Mouse (Mus musculus) liver, postnatal 0 days (tissue): ENCODE data around the gene Ttc16. TPM values are rescaled to one million over a fixed set of nuclear protein-coding genes. Genes with fewer than 3 reads are reported as not detected.
A peak's percentile ranks its signal among the peaks of the same experiment; 100 is the strongest.

Source experiments
- ATAC-seq: fragments of 200-750 bp; cut with Nextera tagmentation; 2 replicates; pipeline ENCODE4 v1.8.0; 2017; ENCODE audit warnings: mild to moderate bottlenecking, moderate library complexity
- DNase-seq: peaks from one replicate; pipeline ENCODE4 v3.0.0-alpha.2; 2016
- H3K27ac ChIP-seq: fragments of 300-500 bp; sonication (generic); 2 replicates; pipeline ENCODE4 v1.5.1; 2014; ENCODE audit warnings: antibody characterized with exemption, moderate library complexity, mild to moderate bottlenecking, low read depth
- H3K27me3 ChIP-seq: fragments of 300-500 bp; sonication (generic); 2 replicates; pipeline ENCODE4 v1.6.1; 2014; ENCODE audit warnings: low read length, control low read depth, mixed read lengths; ENCODE audit not compliant: insufficient read depth
- H3K36me3 ChIP-seq: fragments of 300-500 bp; sonication (generic); replicated peaks from 2 replicates; pipeline ENCODE4 v1.6.1; 2014; ENCODE audit warnings: mild to moderate bottlenecking, control low read depth, low read length, moderate library complexity, mixed read lengths; ENCODE audit not compliant: insufficient read depth
- H3K4me1 ChIP-seq: fragments of 300-500 bp; sonication (generic); 2 replicates; pipeline ENCODE4 v1.6.1; 2014; ENCODE audit warnings: antibody characterized with exemption, mild to moderate bottlenecking, control low read depth; ENCODE audit not compliant: insufficient read depth
- H3K4me2 ChIP-seq: fragments of 300-500 bp; sonication (generic); 2 replicates; pipeline ENCODE4 v1.6.1; 2014; ENCODE audit warnings: low read depth, mild to moderate bottlenecking, low read length, moderate library complexity, mixed read lengths
- H3K4me3 ChIP-seq: fragments of 300-500 bp; sonication (generic); 2 replicates; pipeline ENCODE4 v1.5.1; 2014; ENCODE audit warnings: low read depth, low read length
- H3K9ac ChIP-seq: fragments of 300-500 bp; sonication (generic); replicated peaks from 2 replicates; pipeline ENCODE4 v1.6.1; 2014; ENCODE audit warnings: mild to moderate bottlenecking, moderate library complexity
- H3K9me3 ChIP-seq: fragments of 300-500 bp; sonication (generic); 2 replicates; pipeline ENCODE4 v1.6.1; 2016; ENCODE audit warnings: mild to moderate bottlenecking, control low read depth, low read length, mixed read lengths
- CTCF ChIP-seq: sonication (generic); IDR thresholded peaks from 2 replicates; pipeline ENCODE4 v1.5.1; 2016; ENCODE audit warnings: antibody characterized with exemption, low read depth
- EP300 ChIP-seq: IDR thresholded peaks from 2 replicates; pipeline ENCODE4 v1.6.1; 2016; ENCODE audit warnings: antibody characterized with exemption, low read depth, mild to moderate bottlenecking
- WGBS: fragments of 180-500 bp; shearing (Covaris S2); extraction: QIAGEN DNeasy Blood & Tissue Kit; methylation state at CpG from one replicate; pipeline ENCODE4 v1.1.7; 2014; ENCODE audit not compliant: insufficient replicate concordance; 5-methylcytosine and 5-hydroxymethylcytosine counted together
- polyA plus RNA-seq: library from polyadenylated mRNA; unstranded; fragments of >200 nt; fragmentation: Nextera tagmentation; extraction: Ambion mirVana; gene quantifications from 2 replicates; pipeline ENCODE4 v1.2.1, GENCODE M21; 2015

Gene Ttc16
- polyA plus RNA-seq, result 0.08 TPM in 1 of 2 replicates, not detected in the other

DNA sequence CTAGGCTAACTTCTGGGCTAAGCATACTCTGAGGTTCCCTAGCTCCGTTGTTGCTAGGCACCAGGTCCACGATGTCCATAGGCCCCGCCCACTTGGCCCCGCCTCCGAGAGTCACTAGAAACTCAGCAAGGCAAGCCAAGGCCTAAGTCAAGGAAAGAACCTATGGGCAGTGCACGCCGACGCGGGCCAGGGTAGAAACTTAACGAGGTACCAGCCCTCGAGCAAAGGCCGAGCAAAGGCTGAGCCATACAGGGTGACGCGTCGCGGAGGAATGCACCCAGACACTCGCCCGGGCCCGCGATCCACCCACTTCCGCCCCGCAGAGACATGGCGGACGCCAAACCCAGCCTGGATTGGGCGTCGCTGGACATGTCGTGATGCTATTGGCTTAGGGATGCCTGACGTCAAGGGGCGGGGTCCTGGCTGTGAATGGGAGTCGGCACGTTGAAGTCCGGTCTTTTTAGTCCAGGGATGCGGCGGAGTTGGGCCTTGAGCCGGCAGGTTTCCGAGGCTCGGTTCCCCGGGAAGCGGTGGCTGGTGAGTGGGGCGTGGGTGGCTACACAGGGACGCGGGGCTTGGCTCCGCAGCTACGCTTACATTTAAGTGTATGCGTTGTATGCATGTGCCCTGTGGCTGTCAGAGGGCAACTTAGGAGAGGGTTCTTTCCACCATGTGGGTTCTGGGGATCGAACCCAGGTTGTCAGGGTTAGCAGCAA lies at the start of gene Ttc16, which contains the start of gene Ptrh1:
Ttc16 (minus strand) TSS at position 275 of the 716 bp plus-strand sequence.
Ptrh1 (plus strand) TSS at position 428 of the 716 bp plus-strand sequence.
- H3K4me1 ChIP-seq, result peaks cover 13% of the 10 kb centered on the region
- peak within 1 kb of the TSS; percentile 68 for H3K27ac ChIP-seq
- no peaks in the 10 kb centered on the region for H3K9me3 ChIP-seq
- peak within 1 kb of the TSS; percentile 93 for H3K4me2 ChIP-seq
- TF ChIP-seq CTCF (no peak), EP300 (no peak)
- peak; percentile 98 for ATAC-seq
- H3K4me3 ChIP-seq, result peak within 1 kb of the TSS; percentile 69
- WGBS, result 2% methylated on average over 46 of the region's 46 CpGs
- no peaks in the 10 kb centered on the region for H3K27me3 ChIP-seq
- no peaks in the 10 kb centered on the region for H3K36me3 ChIP-seq
- peak; percentile 98 for DNase-seq
- H3K9ac ChIP-seq, result peak within 1 kb of the TSS; percentile 63

GRCm38 (mm10) chr2:32824778-32825177 lies 49.3 kb upstream of the Ttc16 start:
- H3K9me3 ChIP-seq, result no peaks in the 10 kb centered on the region
- no peaks in the 10 kb centered on the region for H3K27me3 ChIP-seq
- ATAC-seq, result no peak
- no peak overlapping the region for H3K9ac ChIP-seq
- H3K4me3 ChIP-seq, result no peak overlapping the region
- H3K4me1 ChIP-seq, result peaks cover 2% of the 10 kb centered on the region; the same call in 1 of the 2 replicates
- no peaks in the 10 kb centered on the region for H3K36me3 ChIP-seq
- no peak for DNase-seq
- TF ChIP-seq EP300 (no peak), CTCF (no peak)
- H3K27ac ChIP-seq, result peak overlapping the region; percentile 71
- 64% methylated on average over 1 of the region's 1 CpGs for WGBS
- no peak overlapping the region for H3K4me2 ChIP-seq

- 56% methylated on average over 8 of the region's 8 CpGs for WGBS
- H3K36me3 ChIP-seq, result no peaks in the 10 kb centered on the region
- DNase-seq (no peak), ATAC-seq (no peak)
- H3K4me2 ChIP-seq, result no peak overlapping the region
- no peak overlapping the region for H3K9ac ChIP-seq
- H3K4me3 ChIP-seq, result no peak overlapping the region
- peaks cover 2% of the 10 kb centered on the region; the same call in 1 of the 2 replicates for H3K4me1 ChIP-seq
- no peaks in the 10 kb centered on the region for H3K27me3 ChIP-seq
- peak overlapping the region; percentile 71 for H3K27ac ChIP-seq
- no peaks in the 10 kb centered on the region for H3K9me3 ChIP-seq
- no peak for TF ChIP-seq CTCF
- no peak for TF ChIP-seq EP300
These were observed 48.7 kb upstream of the Ttc16 start for GRCm38 (mm10) chr2:32824181-32824580.

- H3K4me3 ChIP-seq, result no peak overlapping the region
- DNase-seq (no peak), ATAC-seq (peak; percentile 31; the same call in 1 of the 2 replicates)
- H3K36me3 ChIP-seq, result no peaks in the 10 kb centered on the region
- no peaks in the 10 kb centered on the region for H3K27me3 ChIP-seq
- H3K27ac ChIP-seq, result peak overlapping the region; percentile 71; the same call in 1 of the 2 replicates
- no peak overlapping the region for H3K4me2 ChIP-seq
- no peaks in the 10 kb centered on the region for H3K9me3 ChIP-seq
- peaks cover 2% of the 10 kb centered on the region; the same call in 1 of the 2 replicates for H3K4me1 ChIP-seq
- TF ChIP-seq EP300, result no peak
- TF ChIP-seq CTCF, result no peak
- 68% methylated on average over 8 of the region's 8 CpGs for WGBS
- H3K9ac ChIP-seq, result no peak overlapping the region
These were observed 48.2 kb upstream of the Ttc16 start for GRCm38 (mm10) chr2:32823579-32824154.

DNA sequence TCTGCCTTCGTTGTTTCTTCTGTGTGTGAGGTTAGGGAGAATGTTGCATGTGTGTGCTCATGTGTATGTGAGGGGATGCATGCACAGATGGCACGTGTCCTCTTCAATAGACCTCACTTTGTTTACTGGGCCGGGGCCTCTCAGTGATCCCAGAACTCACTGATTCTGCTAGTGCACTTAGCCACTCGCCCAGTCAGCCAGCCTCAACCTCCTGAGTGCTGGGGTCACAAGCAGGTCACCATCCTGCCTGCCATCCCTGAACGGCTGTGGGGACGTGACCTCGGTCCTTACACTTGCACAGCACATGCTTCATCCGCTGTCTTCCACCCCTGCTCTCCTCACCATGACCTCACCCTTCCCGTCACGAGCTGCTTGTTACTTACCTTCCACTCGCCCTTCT lies 47.7 kb upstream of the Ttc16 start:
- peak; percentile 21; the same call in 1 of the 2 replicates for ATAC-seq
- no peak overlapping the region; the same call in 1 of the 2 replicates for H3K9ac ChIP-seq

DNA sequence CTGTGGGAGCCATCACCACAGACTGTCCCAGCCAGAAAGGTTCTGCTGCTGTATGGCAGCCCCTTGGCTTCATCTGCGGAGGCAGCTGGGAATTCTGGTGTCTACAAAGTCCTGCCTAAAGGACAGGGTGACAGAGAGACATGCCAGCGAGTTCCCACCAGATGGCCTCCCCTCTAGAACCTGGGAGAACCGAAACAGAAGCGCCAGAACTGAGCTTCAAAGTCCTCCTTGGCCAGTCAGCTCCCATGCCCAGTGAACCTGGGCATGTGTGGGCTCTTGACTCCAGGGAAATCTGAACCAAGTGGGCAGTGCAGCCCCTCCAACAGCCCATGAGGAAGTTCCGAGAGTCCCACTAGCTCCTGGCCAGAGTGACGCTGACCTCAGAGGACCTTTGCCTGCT lies 47.2 kb upstream of the Ttc16 start:
- Histone ChIP-seq H3K4me3 (no peak overlapping the region), H3K4me2 (no peak overlapping the region), H3K27ac (0 out of 2 replicates have a peak overlapping the region, but pooled peaks have one; percentile 0), H3K36me3 (no peaks in the 10 kb centered on the region), H3K4me1 (peaks cover 2% of the 10 kb centered on the region; the same call in 1 of the 2 replicates), H3K27me3 (no peaks in the 10 kb centered on the region), H3K9me3 (no peaks in the 10 kb centered on the region), H3K9ac (no peak overlapping the region; the same call in 1 of the 2 replicates)
- no peak for ATAC-seq
- 78% methylated on average over 6 of the region's 6 CpGs for WGBS
- no peak for DNase-seq
- TF ChIP-seq EP300 (no peak), CTCF (no peak)

More for the DNA sequence above, 47.7 kb upstream of the Ttc16 start:
- 63% methylated on average over 11 of the region's 11 CpGs for WGBS
- Histone ChIP-seq H3K4me2 (no peak overlapping the region), H3K27me3 (no peaks in the 10 kb centered on the region), H3K4me3 (no peak overlapping the region), H3K27ac (0 out of 2 replicates have a peak overlapping the region, but pooled peaks have one; percentile 39), H3K4me1 (peaks cover 2% of the 10 kb centered on the region; the same call in 1 of the 2 replicates), H3K36me3 (no peaks in the 10 kb centered on the region), H3K9me3 (no peaks in the 10 kb centered on the region)
- TF ChIP-seq CTCF, result no peak
- TF ChIP-seq EP300, result no peak
- DNase-seq, result no peak
